Mouse (Mus musculus): ENCODE measurements around the gene Slc15a3. TPM values are rescaled to one million over a fixed set of nuclear protein-coding genes. Genes with fewer than 3 reads are reported as not detected.

Slc15a3 gene
- total and polyA plus RNA-seq, 3 experiments: not detected

DNA sequence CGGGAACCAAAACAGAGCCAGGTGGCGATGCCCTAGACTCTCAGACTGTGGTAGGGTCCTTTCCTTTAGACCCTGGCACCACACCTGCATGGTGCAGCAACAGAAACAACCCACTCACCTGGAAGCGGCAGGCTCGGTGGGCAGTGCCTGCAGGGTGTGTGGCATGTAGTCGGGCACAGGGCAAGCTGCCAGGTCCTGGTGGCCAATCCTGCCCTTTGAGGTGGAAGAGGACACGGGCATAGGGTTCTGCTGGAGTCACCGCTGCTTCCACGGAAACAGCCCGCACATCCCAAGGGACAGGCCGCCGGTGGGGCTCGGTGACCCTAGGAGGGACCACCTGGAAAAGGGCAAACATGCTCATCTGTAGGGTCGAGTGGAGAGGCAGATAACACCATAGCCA is 26.8 kb downstream of the Slc15a3 start:
- Histone ChIP-seq H3K4me1 (ENCODE audit: control insufficient read depth in 1 of 2, insufficient read depth in 2 of 2, low read length in 2 of 2) (no peaks in the 10 kb centered on the region), H3K79me2 (ENCODE audit: control insufficient read depth, insufficient read depth, low read length, poor library complexity) (no peaks in the 10 kb centered on the region), H3K9ac (ENCODE audit: control insufficient read depth, low read depth, low read length, poor library complexity, severe bottlenecking) (no peak overlapping the region), H3K27me3 (ENCODE audit: control insufficient read depth in 1 of 2, insufficient read depth in 2 of 2, low read length in 2 of 2) (peaks cover 0 to 1% of the 10 kb centered on the region in 2 experiments; a peak in 3 of 4 replicates), H3K36me3 (ENCODE audit: control insufficient read depth in 1 of 2, insufficient read depth in 2 of 2, low read length in 2 of 2) (no peaks in the 10 kb centered on the region), H3K4me3 (ENCODE audit: control insufficient read depth in 1 of 2, insufficient read depth in 1 of 2, low read depth in 2 of 2, low read length in 2 of 2) (no peak overlapping the region), H3K9me3 (replicated peaks; ENCODE audit: insufficient read depth, low read length) (no peaks in the 10 kb centered on the region), H3K27ac (ENCODE audit: control insufficient read depth, low read depth, low read length) (no peak overlapping the region)
- DNase-seq (ENCODE audit: low read depth, low spot score): no peak
- TF ChIP-seq MYC (IDR thresholded peaks at IDR 0.05; ENCODE audit: low read depth, low read length): no peak
- TF ChIP-seq ETS1 (IDR thresholded peaks at IDR 0.05; ENCODE audit: low read depth, low read length): no peak
- TF ChIP-seq RAD21 (IDR thresholded peaks at IDR 0.05; ENCODE audit: low read depth, low read length): no peak
- TF ChIP-seq NELFE (IDR thresholded peaks at IDR 0.05; ENCODE audit: low read depth, low read length): no peak
- TF ChIP-seq USF2 (IDR thresholded peaks at IDR 0.05; ENCODE audit: borderline replicate concordance in 1 of 2, insufficient read depth in 1 of 2, low read depth in 1 of 2, low read length in 2 of 2): no peak
- no peak for TF ChIP-seq KAT2A (conservative IDR thresholded peaks at IDR 0.05; ENCODE audit: low read depth, low read length)
- no peak for TF ChIP-seq MAFK (IDR thresholded peaks at IDR 0.05; ENCODE audit: borderline replicate concordance, low read depth, low read length)
- no peak for TF ChIP-seq EP300 (IDR thresholded peaks at IDR 0.05; ENCODE audit: low read depth in 1 of 2, low read length in 2 of 2)
- TF ChIP-seq TBP (IDR thresholded peaks at IDR 0.05; ENCODE audit: low read depth, low read length): no peak
- TF ChIP-seq ZC3H11A (IDR thresholded peaks at IDR 0.05; ENCODE audit: low read depth, low read length): no peak
- TF ChIP-seq UBTF (IDR thresholded peaks at IDR 0.05; ENCODE audit: borderline replicate concordance, insufficient read depth, low read depth, low read length): no peak
- no peak for TF ChIP-seq RCOR1 (IDR thresholded peaks at IDR 0.05; ENCODE audit: low read depth, low read length)
- no peak for TF ChIP-seq MYB (IDR thresholded peaks at IDR 0.05; ENCODE audit: low read depth, low read length)
- no peak for TF ChIP-seq NRF1 (IDR thresholded peaks at IDR 0.05; ENCODE audit: insufficient read depth, low read depth, low read length, poor library complexity, severe bottlenecking)

DNA sequence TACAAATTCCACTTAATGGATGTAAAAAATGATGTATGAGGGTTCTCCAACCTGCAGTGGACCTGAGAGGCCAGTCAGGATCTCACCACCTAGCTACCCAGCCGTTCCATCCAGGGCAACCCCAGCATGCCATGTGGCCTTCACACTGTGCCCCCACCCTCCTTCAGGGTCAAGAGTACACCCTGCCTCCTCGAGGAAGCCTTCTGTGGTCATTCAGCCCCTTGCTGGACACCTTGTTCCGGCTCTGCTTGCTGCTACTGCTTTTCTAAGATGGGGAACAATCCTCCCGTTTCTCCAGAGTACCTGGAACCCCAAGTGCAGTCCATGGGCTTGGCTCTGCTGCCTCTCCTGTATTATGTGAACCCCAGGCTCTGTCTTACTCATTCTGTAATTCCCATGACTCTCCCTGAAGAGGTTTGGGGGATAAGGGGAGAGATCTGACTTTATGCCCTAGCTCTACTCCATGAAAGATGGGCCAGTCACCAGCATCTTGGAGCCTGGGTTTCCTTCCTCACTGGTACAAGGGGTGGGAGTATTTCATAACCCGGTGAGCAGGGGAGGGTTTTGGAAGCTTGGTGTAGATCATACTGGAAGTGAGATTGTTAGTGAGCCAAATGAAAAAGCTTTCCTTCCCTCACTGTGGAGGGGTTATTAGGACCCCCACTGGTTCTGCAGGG is 28.6 kb downstream of the Slc15a3 start:
- Histone ChIP-seq H3K36me3 (ENCODE audit: control insufficient read depth in 1 of 2, insufficient read depth in 2 of 2, low read length in 2 of 2) (no peaks in the 10 kb centered on the region; a peak in 1 of 4 replicates), H3K27me3 (ENCODE audit: control insufficient read depth in 1 of 2, insufficient read depth in 2 of 2, low read length in 2 of 2) (peaks cover 0 to 1% of the 10 kb centered on the region in 2 experiments; a peak in 3 of 4 replicates), H3K9ac (ENCODE audit: control insufficient read depth, low read depth, low read length, poor library complexity, severe bottlenecking) (no peak overlapping the region), H3K79me2 (ENCODE audit: control insufficient read depth, insufficient read depth, low read length, poor library complexity) (no peaks in the 10 kb centered on the region), H3K27ac (ENCODE audit: control insufficient read depth, low read depth, low read length) (no peak overlapping the region), H3K4me1 (ENCODE audit: control insufficient read depth in 1 of 2, insufficient read depth in 2 of 2, low read length in 2 of 2) (no peaks in the 10 kb centered on the region), H3K9me3 (replicated peaks; ENCODE audit: insufficient read depth, low read length) (no peaks in the 10 kb centered on the region), H3K4me3 (ENCODE audit: control insufficient read depth in 1 of 2, insufficient read depth in 1 of 2, low read depth in 2 of 2, low read length in 2 of 2) (no peak overlapping the region)
- TF ChIP-seq EP300 (IDR thresholded peaks at IDR 0.05; ENCODE audit: low read depth in 1 of 2, low read length in 2 of 2) (no peak), SIN3A (IDR thresholded peaks at IDR 0.05; ENCODE audit: low read length) (no peak), POLR2A (IDR thresholded peaks at IDR 0.05; ENCODE audit: control insufficient read depth in 1 of 2, insufficient read depth in 1 of 2, low read depth in 1 of 2, low read length in 2 of 2, poor library complexity in 1 of 2) (no peak), ETS1 (IDR thresholded peaks at IDR 0.05; ENCODE audit: low read depth, low read length) (no peak), ELF1 (IDR thresholded peaks at IDR 0.05; ENCODE audit: low read depth, low read length) (no peak), RAD21 (IDR thresholded peaks at IDR 0.05; ENCODE audit: low read depth, low read length) (no peak), CHD1 (IDR thresholded peaks at IDR 0.05; ENCODE audit: low read depth, low read length) (no peak), KAT2A (conservative IDR thresholded peaks at IDR 0.05; ENCODE audit: low read depth, low read length) (no peak), ZNF384 (IDR thresholded peaks at IDR 0.05; ENCODE audit: low read depth, low read length) (no peak), MAZ (IDR thresholded peaks at IDR 0.05; ENCODE audit: low read depth, low read length) (no peak), NELFE (IDR thresholded peaks at IDR 0.05; ENCODE audit: low read depth, low read length) (no peak), USF1 (IDR thresholded peaks at IDR 0.05; ENCODE audit: low read depth, low read length) (no peak), TAL1 (IDR thresholded peaks at IDR 0.05; ENCODE audit: low read length) (no peak), UBTF (IDR thresholded peaks at IDR 0.05; ENCODE audit: borderline replicate concordance, insufficient read depth, low read depth, low read length) (no peak), JUND (IDR thresholded peaks at IDR 0.05; ENCODE audit: low read depth, low read length) (no peak), MXI1 (IDR thresholded peaks at IDR 0.05; ENCODE audit: low read depth, low read length) (no peak), RCOR1 (IDR thresholded peaks at IDR 0.05; ENCODE audit: low read depth, low read length) (no peak)
- DNase-seq (ENCODE audit: low read depth, low spot score): no peak
